Mouse (Mus musculus): ENCODE measurements around the gene Efl1.

GRCm38 (mm10) chr7:82688736-82689135 lies 40.3 kb downstream of the Efl1 start:
- TF ChIP-seq MAFK (IDR thresholded peaks at IDR 0.05; ENCODE audit: insufficient replicate concordance, low read length), result no peak
- no peak for TF ChIP-seq POLR2A (IDR thresholded peaks at IDR 0.05; ENCODE audit: low read depth, low read length)
- no peak for TF ChIP-seq MAX (IDR thresholded peaks at IDR 0.05; ENCODE audit: low read length)
